8 mouse cellular contexts compared by ENCODE assay signal in the genomic region with DNA sequence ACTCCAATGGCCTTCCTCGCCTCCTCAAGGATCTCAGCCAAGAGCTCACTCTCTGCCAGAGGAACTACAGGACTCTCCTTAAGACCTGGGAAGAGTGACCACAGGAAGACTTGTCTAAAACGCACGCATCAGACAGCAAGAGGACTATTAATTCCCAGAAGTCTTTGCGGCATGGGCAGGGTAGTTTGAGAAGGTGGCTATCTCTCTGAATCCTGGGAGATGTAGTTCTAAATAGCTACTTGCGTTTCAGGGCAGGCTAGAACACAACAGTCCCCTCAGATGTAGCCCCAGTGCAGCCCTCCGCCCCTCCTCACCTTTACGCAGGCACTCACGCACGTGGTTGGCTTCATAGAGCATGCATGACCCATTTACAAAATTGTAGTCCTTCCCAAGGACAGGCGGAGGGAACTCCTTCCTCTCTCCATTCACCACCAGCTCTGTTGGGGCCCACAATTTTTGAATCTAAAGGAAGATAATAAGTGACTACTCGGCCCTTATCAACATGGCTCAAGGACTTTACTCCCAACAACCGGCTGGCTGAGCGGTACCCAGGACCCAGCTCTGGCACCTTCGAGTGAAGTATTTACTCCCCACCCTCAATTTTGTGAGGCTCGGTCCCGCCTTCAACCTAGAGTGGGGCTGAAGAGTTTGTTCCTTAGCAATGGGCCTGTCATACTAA. TPM values are rescaled to one million over a fixed set of nuclear protein-coding genes. Genes with fewer than 3 reads are reported as not detected.
DNase-seq lines count a peak whose midpoint lies in the region; ATAC-seq lines count a peak whose summit lies in the region.

No protein-coding gene starts in this region.

- 75% methylated on average over 16 of the region's 16 CpGs for WGBS in neural tube, embryonic 12.5 days

- peak overlapping the region; percentile 37 for H3K4me2 ChIP-seq in neural tube, embryonic 12.5 days (replicated peaks)

- H3K4me1 ChIP-seq in neural tube, embryonic 12.5 days: no peaks in the 10 kb centered on the region

- no peak overlapping the region for H3K4me3 ChIP-seq in neural tube, embryonic 12.5 days

- H3K9me3 ChIP-seq in neural tube, embryonic 12.5 days: no peaks in the 10 kb centered on the region

- H3K27ac ChIP-seq in neural tube, embryonic 12.5 days: no peak overlapping the region

- no peak for ATAC-seq in neural tube, embryonic 12.5 days (ENCODE audit: low FRiP score, low read depth)

- H3K36me3 ChIP-seq in neural tube, embryonic 12.5 days: no peaks in the 10 kb centered on the region; the same call in 1 of the 2 replicates

- DNase-seq in adrenal gland, adult (ENCODE audit: inconsistent age in 2 of 2, low spot score in 1 of 2): peak; percentile 57 to 83
- DNase-seq in adrenal gland, adult 18-20 months (ENCODE audit: low spot score in 2 of 2): no peak
- peak; percentile 51 for DNase-seq in retina, postnatal 1 day
- no peak for DNase-seq in retina, embryonic 14.5 days (ENCODE audit: low spot score)
- DNase-seq in kidney, postnatal 36 days: peak; percentile 67 to 75
- no peak for DNase-seq in right cerebral cortex, postnatal 36 days (ENCODE audit: low spot score in 2 of 2)
- no peak for DNase-seq in spleen, postnatal 14 days (ENCODE audit: low spot score in 2 of 2)

- H3K9ac ChIP-seq in neural tube, embryonic 12.5 days: no peak overlapping the region

- no peaks in the 10 kb centered on the region for H3K27me3 ChIP-seq in neural tube, embryonic 12.5 days (replicated peaks)

RNA-seq across cellular contexts. Expression of a gene that starts 6.2 kb away (rescaled TPM):
- 1 to 10 TPM in 1 of 2 experiments, under 1 TPM in 1; 0.66 to 2.6 TPM for total RNA-seq in adrenal gland, adult 18-20 months (2021)
- 0.41 and 0.60 TPM in 2 replicates for polyA plus RNA-seq in neural tube, embryonic 12.5 days (2016; fragmentation: Nextera tagmentation; extraction: Ambion mirVana)

RNA-seq across cellular contexts. Expression of a gene that starts 8.7 kb away (rescaled TPM):
- total RNA-seq in adrenal gland, adult 18-20 months (2021): 10 to 100 TPM; 58.2 to 64.3 TPM
- 262 and 276 TPM in 2 replicates for polyA plus RNA-seq in neural tube, embryonic 12.5 days (2016; fragmentation: Nextera tagmentation; extraction: Ambion mirVana)

RNA-seq across cellular contexts. Expression of a gene that starts 11.2 kb away (rescaled TPM):
- 10 to 100 TPM; 42.8 to 43.4 TPM for total RNA-seq in adrenal gland, adult 18-20 months (2021)
- not detected in 2 replicates for polyA plus RNA-seq in neural tube, embryonic 12.5 days (2016; fragmentation: Nextera tagmentation; extraction: Ambion mirVana)

RNA-seq across cellular contexts. Expression of a gene that starts 13.2 kb away (rescaled TPM):
- total RNA-seq in adrenal gland, adult 18-20 months (2021): 10 to 100 TPM; 73.2 to 77.2 TPM
- 2.3 and 2.8 TPM in 2 replicates for polyA plus RNA-seq in neural tube, embryonic 12.5 days (2016; fragmentation: Nextera tagmentation; extraction: Ambion mirVana)

RNA-seq across cellular contexts. Expression of a gene that starts 15.7 kb away (rescaled TPM):
- 1,000 to 10,000 TPM; 1,437 to 1,911 TPM for total RNA-seq in adrenal gland, adult 18-20 months (2021)
- 5,746 and 6,117 TPM in 2 replicates for polyA plus RNA-seq in neural tube, embryonic 12.5 days (2016; fragmentation: Nextera tagmentation; extraction: Ambion mirVana)

Comparison
In these comparisons a context has a peak if more than half of its experiments do, and no peak if none do; other contexts are left out.
1. DNase-seq: peak in adrenal gland, adult (2 of 2), retina, postnatal 1 day (single experiment) and kidney, postnatal 36 days (2 of 2); none in adrenal gland, adult 18-20 months (0 of 2), retina, embryonic 14.5 days (single experiment), right cerebral cortex, postnatal 36 days (0 of 2) and spleen, postnatal 14 days (0 of 2).